Mouse (Mus musculus): Measurements from ENCODE around the gene Agmat.

The Agmat gene

GRCm38 (mm10) chr4:141746578-141747346 is at the start of gene Agmat:
Gene Agmat (plus strand): TSS chr4:141746672.
- DNase-seq (ENCODE audit: low spot score in 2 of 2): no peak

- DNase-seq (ENCODE audit: low spot score in 2 of 2): no peak
Measured at GRCm38 (mm10) chr4:141704625-141705024, 41.8 kb upstream of the Agmat start.

- DNase-seq (ENCODE audit: low spot score in 2 of 2): peak in 1 of 2 experiments; percentile 52
Measured at GRCm38 (mm10) chr4:141705331-141705730, 41.1 kb upstream of the Agmat start.

- DNase-seq (ENCODE audit: low spot score in 2 of 2): no peak
Measured at GRCm38 (mm10) chr4:141708005-141708404, 38.5 kb upstream of the Agmat start.

GRCm38 (mm10) chr4:141708971-141709370 is 37.5 kb upstream of the Agmat start:
- no peak for DNase-seq (ENCODE audit: low spot score in 2 of 2)

GRCm38 (mm10) chr4:141711250-141711649 is 35.2 kb upstream of the Agmat start:
- DNase-seq (ENCODE audit: low spot score in 2 of 2): peak in 1 of 2 experiments; percentile 30

- DNase-seq (ENCODE audit: low spot score in 2 of 2): no peak
Measured at GRCm38 (mm10) chr4:141713598-141714142, 32.8 kb upstream of the Agmat start.

GRCm38 (mm10) chr4:141715027-141715426 is 31.4 kb upstream of the Agmat start:
- DNase-seq (ENCODE audit: low spot score in 2 of 2): no peak

GRCm38 (mm10) chr4:141717633-141718032 is 28.8 kb upstream of the Agmat start:
- DNase-seq (ENCODE audit: low spot score in 2 of 2): no peak

GRCm38 (mm10) chr4:141719304-141719703 is 27.2 kb upstream of the Agmat start:
- DNase-seq (ENCODE audit: low spot score in 2 of 2): no peak

- no peak for DNase-seq (ENCODE audit: low spot score in 2 of 2)
Measured at GRCm38 (mm10) chr4:141720761-141721523, 25.5 kb upstream of the Agmat start.

GRCm38 (mm10) chr4:141721961-141722360 is 24.5 kb upstream of the Agmat start:
- no peak for DNase-seq (ENCODE audit: low spot score in 2 of 2)

- DNase-seq (ENCODE audit: low spot score in 2 of 2): peak; percentile 70 to 87
Measured at GRCm38 (mm10) chr4:141722731-141723672, 23.5 kb upstream of the Agmat start, which contains the start of gene Ddi2. Gene Ddi2 (minus strand): TSS chr4:141723419.

GRCm38 (mm10) chr4:141723673-141724068 is 22.8 kb upstream of the Agmat start:
- DNase-seq (ENCODE audit: low spot score in 2 of 2): no peak

- DNase-seq (ENCODE audit: low spot score in 2 of 2): no peak
Measured at GRCm38 (mm10) chr4:141724594-141724993, 21.9 kb upstream of the Agmat start.

- no peak for DNase-seq (ENCODE audit: low spot score in 2 of 2)
Measured at GRCm38 (mm10) chr4:141725277-141725676, 21.2 kb upstream of the Agmat start.

- no peak for DNase-seq (ENCODE audit: low spot score in 2 of 2)
Measured at GRCm38 (mm10) chr4:141725738-141726137, 20.7 kb upstream of the Agmat start.

- no peak for DNase-seq (ENCODE audit: low spot score in 2 of 2)
Measured at GRCm38 (mm10) chr4:141729266-141729665, 17.2 kb upstream of the Agmat start.

- DNase-seq (ENCODE audit: low spot score in 2 of 2): peak in 1 of 2 experiments; percentile 63
Measured at GRCm38 (mm10) chr4:141730401-141730800, 16.1 kb upstream of the Agmat start.

GRCm38 (mm10) chr4:141731766-141732165 is 14.7 kb upstream of the Agmat start:
- DNase-seq (ENCODE audit: low spot score in 2 of 2): no peak

- peak; percentile 90 to 95 for DNase-seq (ENCODE audit: low spot score in 2 of 2)
Measured at GRCm38 (mm10) chr4:141734446-141735205, 11.8 kb upstream of the Agmat start.

All from left cerebral cortex, adult 9 months (tissue).